Mouse (Mus musculus) stomach, embryonic 15.5 days (tissue): ENCODE measurements at regions not wholly inside any gene's neighbourhood (a gene's known extent, or its start where the extent isn't known, plus 50 kb on each side); places are given as distances from the start of the nearest gene placed in this dataset.

Source experiments
- ATAC-seq: fragments of 200-750 bp; cut with Nextera tagmentation; 2 replicates; pipeline ENCODE4 v1.8.0; 2017; ENCODE audit warnings: low read depth, moderate number of reproducible peaks, moderate TSS enrichment; ENCODE audit not compliant: insufficient read depth, low FRiP score
- H3K27ac ChIP-seq: fragments of 300-500 bp; sonication (generic); 2 replicates; pipeline ENCODE4 v1.5.1; 2015; ENCODE audit warnings: mild to moderate bottlenecking, inconsistent platforms
- H3K27me3 ChIP-seq: fragments of 300-500 bp; sonication (generic); replicated peaks from 2 replicates; pipeline ENCODE4 v1.6.1; 2015; ENCODE audit warnings: inconsistent platforms
- H3K36me3 ChIP-seq: fragments of 300-500 bp; sonication (generic); 2 replicates; pipeline ENCODE4 v1.6.1; 2015; ENCODE audit warnings: inconsistent platforms
- H3K4me1 ChIP-seq: fragments of 300-500 bp; sonication (generic); 2 replicates; pipeline ENCODE4 v1.6.1; 2015; ENCODE audit warnings: inconsistent platforms
- H3K4me2 ChIP-seq: fragments of 300-500 bp; sonication (generic); 2 replicates; pipeline ENCODE4 v1.6.1; 2015; ENCODE audit warnings: mild to moderate bottlenecking, inconsistent platforms
- H3K4me3 ChIP-seq: fragments of 300-500 bp; sonication (generic); replicated peaks from 2 replicates; pipeline ENCODE4 v1.5.1; 2015; ENCODE audit warnings: inconsistent platforms
- H3K9ac ChIP-seq: fragments of 300-500 bp; sonication (generic); 2 replicates; pipeline ENCODE4 v1.6.1; 2015; ENCODE audit warnings: inconsistent platforms
- H3K9me3 ChIP-seq: fragments of 300-500 bp; sonication (generic); 2 replicates; pipeline ENCODE4 v1.6.1; 2016; ENCODE audit warnings: inconsistent platforms
- WGBS: fragments of 180-500 bp; shearing (Covaris S2); methylation state at CpG from one replicate; pipeline ENCODE4 v1.1.7; 2015; 5-methylcytosine and 5-hydroxymethylcytosine counted together

DNA sequence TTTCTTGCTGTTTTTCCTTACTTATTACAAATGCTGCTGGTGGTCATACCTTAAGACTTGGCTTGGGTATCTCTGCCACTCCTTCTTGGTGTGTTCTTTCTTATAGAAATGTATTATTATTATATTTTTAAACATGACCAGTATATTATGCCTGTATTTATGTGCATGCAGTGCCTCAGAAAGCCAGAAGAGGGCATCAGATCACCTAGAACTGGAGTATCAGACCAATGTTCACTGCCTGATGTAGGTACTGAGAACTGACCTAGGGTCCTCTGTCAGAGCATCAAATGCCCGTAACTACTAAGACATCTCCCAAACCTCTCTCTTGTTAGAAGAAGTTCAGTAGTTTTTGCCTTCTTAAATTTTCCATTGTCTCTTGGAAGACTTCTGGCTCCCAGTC is 380.7 kb downstream of the Zfp619 start:
- Histone ChIP-seq H3K4me3 (no peak overlapping the region), H3K36me3 (no peaks in the 10 kb centered on the region), H3K4me1 (no peaks in the 10 kb centered on the region), H3K27ac (no peak overlapping the region), H3K4me2 (no peak overlapping the region), H3K27me3 (no peaks in the 10 kb centered on the region), H3K9ac (no peak overlapping the region), H3K9me3 (no peaks in the 10 kb centered on the region)
- ATAC-seq: no peak
- 97% methylated on average over 1 of the region's 1 CpGs for WGBS

DNA sequence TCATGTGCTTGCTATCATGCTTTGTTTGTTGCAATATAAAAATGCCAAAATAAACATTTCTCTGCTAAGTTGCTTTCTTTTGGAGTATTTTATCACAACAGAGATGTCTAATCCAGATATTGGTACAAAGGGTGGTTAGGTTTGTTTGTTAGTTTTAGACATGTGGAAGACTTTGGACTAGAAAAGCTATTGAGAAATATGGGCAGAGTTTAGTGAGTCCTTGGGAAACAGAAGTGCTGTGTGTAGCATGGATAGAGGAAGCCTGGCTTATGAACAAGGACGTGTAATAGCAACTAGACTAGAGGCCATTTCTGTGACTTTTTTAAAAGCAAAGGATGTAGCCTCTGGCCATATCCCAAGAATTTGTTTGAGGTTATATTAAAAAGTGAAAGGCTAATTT is 416.4 kb downstream of the Zfp619 start:
- ATAC-seq: no peak
- no peaks in the 10 kb centered on the region for H3K9me3 ChIP-seq
- H3K27me3 ChIP-seq: no peaks in the 10 kb centered on the region
- H3K4me1 ChIP-seq: no peaks in the 10 kb centered on the region
- WGBS: 68% methylated on average over 1 of the region's 1 CpGs
- H3K9ac ChIP-seq: no peak overlapping the region
- H3K4me2 ChIP-seq: no peak overlapping the region
- H3K36me3 ChIP-seq: no peaks in the 10 kb centered on the region
- H3K4me3 ChIP-seq: no peak overlapping the region
- H3K27ac ChIP-seq: no peak overlapping the region

DNA sequence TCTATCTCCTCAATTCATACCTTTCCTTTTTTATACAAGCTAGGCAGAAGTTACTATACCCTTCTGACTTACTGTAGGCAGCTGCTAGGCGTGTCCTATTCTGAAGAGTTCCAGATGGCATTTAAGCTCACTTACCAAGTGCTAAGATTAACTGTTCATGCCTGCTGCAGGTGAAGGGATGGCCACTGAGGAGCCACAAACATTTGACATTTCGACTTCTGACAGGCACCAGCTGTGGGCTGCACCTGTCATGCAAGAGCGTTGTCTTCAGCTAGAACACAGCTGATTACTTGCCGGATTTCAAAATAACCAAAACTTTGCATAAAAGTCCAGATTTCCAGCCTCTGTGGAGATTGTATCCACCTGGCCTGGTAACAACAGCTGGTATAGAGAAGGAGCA is 419.7 kb downstream of the Zfp619 start:
- no peak for ATAC-seq
- H3K4me2 ChIP-seq: no peak overlapping the region
- no peak overlapping the region for H3K27ac ChIP-seq
- WGBS: 56% methylated on average over 4 of the region's 4 CpGs
- H3K4me3 ChIP-seq: no peak overlapping the region
- no peaks in the 10 kb centered on the region for H3K36me3 ChIP-seq
- no peaks in the 10 kb centered on the region for H3K27me3 ChIP-seq
- H3K4me1 ChIP-seq: no peaks in the 10 kb centered on the region
- no peak overlapping the region for H3K9ac ChIP-seq
- H3K9me3 ChIP-seq: no peaks in the 10 kb centered on the region

DNA sequence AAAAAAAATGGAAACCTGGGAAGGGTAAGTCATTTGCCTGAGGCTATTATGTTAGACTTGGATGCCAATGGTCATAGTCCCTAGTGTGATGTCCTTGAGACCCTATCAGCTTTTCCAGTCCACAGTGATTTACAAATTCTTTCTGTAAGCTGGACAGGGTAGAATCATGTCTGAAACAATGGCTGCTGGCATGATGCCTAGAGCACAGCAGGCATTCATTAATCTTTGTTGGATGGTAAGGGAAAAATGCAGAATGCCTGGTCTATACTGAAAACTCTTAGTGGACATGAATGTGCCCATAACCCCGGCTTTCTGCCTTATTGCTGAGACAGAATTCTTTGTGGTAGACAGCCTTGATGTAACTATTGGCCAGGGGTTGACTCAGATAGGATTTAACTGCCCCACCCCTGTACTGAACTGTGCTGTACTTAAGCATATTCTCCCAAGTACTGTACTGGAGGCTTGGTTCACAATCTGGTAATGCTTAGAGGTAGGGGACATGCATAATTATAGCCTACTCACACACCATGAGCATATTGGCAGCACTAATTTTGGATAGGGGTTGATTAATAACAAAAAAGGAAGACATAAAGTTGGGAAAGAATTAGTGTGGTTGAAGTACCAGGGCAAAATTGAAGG is 424.8 kb downstream of the Zfp619 start:
- Histone ChIP-seq H3K9ac (no peak overlapping the region), H3K27ac (no peak overlapping the region), H3K36me3 (no peaks in the 10 kb centered on the region), H3K4me2 (no peak overlapping the region), H3K4me1 (no peaks in the 10 kb centered on the region), H3K4me3 (no peak overlapping the region), H3K9me3 (no peaks in the 10 kb centered on the region), H3K27me3 (no peaks in the 10 kb centered on the region)
- no peak for ATAC-seq
- WGBS: 37% methylated on average over 1 of the region's 1 CpGs

DNA sequence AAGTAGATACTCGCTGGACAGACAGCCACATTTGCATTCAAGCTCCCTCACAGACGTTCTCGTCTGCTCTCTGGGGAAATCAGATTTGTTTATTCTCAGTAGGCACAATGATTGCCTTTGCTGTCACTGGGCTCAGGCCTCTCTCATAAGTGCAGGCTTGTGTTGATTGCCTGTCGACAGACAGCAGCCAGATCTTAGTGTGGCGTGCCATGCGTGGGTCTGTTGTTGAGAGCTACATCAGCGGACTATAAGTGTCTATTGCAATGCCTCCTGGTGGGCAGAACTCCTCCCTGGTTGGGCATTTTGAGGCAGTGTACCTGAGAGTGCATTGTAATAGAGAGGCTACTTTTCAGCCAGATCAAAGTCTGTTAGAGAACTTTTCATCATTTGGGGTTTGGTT is 436.5 kb downstream of the Zfp619 start:
- no peaks in the 10 kb centered on the region for H3K27me3 ChIP-seq
- H3K36me3 ChIP-seq: no peaks in the 10 kb centered on the region
- H3K27ac ChIP-seq: no peak overlapping the region
- 36% methylated on average over 7 of the region's 7 CpGs for WGBS
- no peak for ATAC-seq
- H3K4me2 ChIP-seq: no peak overlapping the region
- H3K4me1 ChIP-seq: no peaks in the 10 kb centered on the region
- no peak overlapping the region for H3K9ac ChIP-seq
- H3K4me3 ChIP-seq: no peak overlapping the region
- no peaks in the 10 kb centered on the region for H3K9me3 ChIP-seq

DNA sequence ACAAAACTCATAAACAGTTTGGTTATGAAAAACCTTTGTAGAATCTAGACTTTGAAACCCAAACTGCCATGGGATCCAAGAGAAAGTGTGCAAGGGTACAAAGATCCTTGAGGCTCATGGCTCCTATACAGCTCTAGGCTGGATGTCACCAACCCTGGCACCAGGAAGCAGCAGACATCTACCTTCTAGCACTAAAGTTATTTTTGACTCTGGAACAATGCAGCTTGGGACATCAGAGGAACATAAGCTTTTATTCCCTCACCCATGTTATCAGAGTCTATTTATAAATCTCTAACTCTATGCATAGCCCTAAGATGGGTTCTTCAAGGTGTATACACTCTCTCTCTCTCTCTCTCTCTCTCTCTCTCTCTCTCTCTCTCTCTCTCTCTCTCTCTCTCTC is 437.4 kb downstream of the Zfp619 start:
- Histone ChIP-seq H3K27me3 (no peaks in the 10 kb centered on the region), H3K9ac (no peak overlapping the region), H3K4me2 (no peak overlapping the region), H3K4me3 (no peak overlapping the region), H3K9me3 (no peaks in the 10 kb centered on the region), H3K27ac (no peak overlapping the region), H3K4me1 (no peaks in the 10 kb centered on the region), H3K36me3 (no peaks in the 10 kb centered on the region)
- ATAC-seq: no peak

DNA sequence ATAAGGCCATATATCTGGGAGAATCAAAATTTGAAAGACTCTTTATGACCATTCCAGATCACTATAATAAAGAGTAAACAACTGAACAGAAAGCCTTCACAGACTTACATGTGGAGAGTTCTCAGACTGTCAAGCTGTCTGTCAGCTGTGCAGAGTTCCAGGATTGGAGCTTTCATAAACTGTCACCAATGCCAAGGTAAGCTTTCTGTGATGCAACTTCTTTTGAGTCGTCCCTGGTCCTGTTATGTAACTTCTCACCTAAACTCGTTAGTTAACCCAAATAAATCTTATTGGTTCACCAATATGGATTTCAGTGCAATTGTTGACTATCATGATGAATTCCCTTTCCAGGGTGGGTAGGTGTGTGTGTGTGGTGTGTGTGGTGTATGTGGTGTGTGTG is 460.6 kb downstream of the Zfp619 start:
- Histone ChIP-seq H3K4me2 (no peak overlapping the region), H3K4me3 (no peak overlapping the region), H3K27me3 (no peaks in the 10 kb centered on the region), H3K4me1 (no peaks in the 10 kb centered on the region), H3K9me3 (no peaks in the 10 kb centered on the region), H3K9ac (no peak overlapping the region), H3K36me3 (no peaks in the 10 kb centered on the region), H3K27ac (no peak overlapping the region)
- ATAC-seq: no peak
- WGBS: 79% methylated on average over 2 of the region's 2 CpGs

DNA sequence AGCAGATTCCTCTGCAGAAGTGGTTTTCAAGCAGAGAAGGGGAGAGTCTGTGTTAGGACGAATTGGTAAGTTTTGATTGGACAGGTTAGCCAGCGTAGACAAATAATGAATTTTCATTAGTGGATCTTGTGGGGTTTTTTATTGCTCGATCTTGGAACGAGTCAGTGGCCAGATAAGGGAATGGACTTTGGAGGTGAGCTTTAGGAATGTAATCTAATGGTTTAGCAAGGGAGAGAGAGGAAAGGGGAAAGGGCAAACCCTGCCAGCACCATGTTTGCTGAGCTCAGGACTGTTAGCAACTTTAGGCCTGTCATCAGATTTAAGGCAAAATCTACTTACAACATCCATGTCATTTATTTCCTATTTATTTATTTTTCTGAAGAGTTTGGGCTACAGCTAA is 464.1 kb downstream of the Zfp619 start:
- H3K4me2 ChIP-seq: no peak overlapping the region
- H3K36me3 ChIP-seq: no peaks in the 10 kb centered on the region
- H3K4me3 ChIP-seq: no peak overlapping the region
- H3K27me3 ChIP-seq: no peaks in the 10 kb centered on the region
- no peak for ATAC-seq
- no peak overlapping the region for H3K9ac ChIP-seq
- H3K9me3 ChIP-seq: no peaks in the 10 kb centered on the region
- no peaks in the 10 kb centered on the region for H3K4me1 ChIP-seq
- H3K27ac ChIP-seq: no peak overlapping the region
- 67% methylated on average over 4 of the region's 4 CpGs for WGBS
